Mouse (Mus musculus) regulatory T cell (primary cell): Measurements from ENCODE around the gene Fzd2.
"Not testable (repeated sequence)": the region's sequence is repeated elsewhere in the genome, so short reads cannot be mapped to it uniquely, and the experiment has no call there.

Source experiments
- in situ Hi-C: fragments of 300-600 bp; cut with MboI, MseI; formaldehyde crosslinking; loops from one replicate; pipeline ENCODE4 v1.15.1; 2025; ENCODE audit warnings: high pct_unique_total_duplicates

The Fzd2 gene

DNA sequence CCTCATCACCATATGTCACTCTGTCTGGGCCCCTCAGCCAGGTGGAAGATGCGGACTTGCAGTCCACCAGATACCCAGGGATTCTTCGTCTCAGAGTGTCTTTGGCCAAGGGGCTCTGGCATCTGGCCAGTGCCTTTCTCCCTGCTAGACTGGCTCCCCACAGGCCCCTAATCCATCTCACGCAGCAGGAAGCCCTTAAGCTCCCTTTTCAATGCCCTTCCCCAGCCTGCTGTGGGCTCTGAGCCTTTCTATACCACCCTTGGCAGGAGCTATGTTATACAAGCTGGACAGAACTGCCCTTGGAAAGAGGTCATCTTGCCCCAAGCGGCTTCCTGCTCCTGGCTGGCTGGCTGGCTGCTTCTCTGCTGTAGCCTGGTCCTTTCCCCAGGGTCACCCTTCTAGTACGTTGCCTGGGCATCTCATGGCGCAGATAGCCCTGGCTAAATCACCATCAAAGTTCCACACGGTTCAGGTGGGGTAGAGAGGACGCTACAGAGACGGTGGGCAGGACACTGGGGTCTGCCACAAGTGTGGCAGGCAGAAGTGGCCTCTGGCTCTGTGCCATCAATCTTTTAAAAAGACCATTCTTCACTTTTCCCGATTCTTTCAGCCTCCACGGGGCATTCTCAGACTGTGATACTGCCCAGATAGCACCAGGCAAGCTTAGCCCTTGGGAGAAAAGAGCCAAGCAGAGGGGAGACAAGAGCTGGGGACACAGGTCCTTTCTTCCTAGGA is 22.7 kb upstream of the Fzd2 start:
- in situ Hi-C loops: no loop called here

DNA sequence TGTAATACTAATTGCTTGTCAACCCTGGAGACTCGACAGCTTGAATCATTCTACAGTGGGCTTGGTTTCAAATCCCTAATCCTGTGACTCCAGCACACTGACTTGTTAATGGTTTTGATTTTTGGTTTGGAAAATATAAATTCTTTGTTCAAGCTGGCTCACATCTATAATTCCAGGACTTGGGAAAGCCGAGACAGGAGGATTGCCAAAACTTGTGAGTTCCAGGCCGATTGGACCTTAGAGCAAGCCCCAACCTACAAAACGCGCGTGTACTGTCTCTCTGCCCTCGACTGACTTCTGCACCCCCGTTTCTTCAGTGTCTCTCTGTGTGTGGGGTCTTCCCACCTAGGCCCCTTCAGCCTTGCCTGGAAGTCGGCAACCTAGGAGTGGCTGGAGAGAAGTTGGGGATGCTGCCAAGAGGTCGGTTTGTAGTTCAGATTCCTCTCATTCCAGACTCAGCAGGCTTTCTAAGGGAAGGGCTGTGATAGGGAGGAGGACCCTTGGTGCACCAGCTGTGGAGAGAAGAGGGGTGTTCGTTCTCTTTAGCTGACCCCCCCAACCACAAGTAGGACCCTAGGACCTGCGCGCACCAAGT is 22.1 kb upstream of the Fzd2 start:
- in situ Hi-C loops: no loop called here

DNA sequence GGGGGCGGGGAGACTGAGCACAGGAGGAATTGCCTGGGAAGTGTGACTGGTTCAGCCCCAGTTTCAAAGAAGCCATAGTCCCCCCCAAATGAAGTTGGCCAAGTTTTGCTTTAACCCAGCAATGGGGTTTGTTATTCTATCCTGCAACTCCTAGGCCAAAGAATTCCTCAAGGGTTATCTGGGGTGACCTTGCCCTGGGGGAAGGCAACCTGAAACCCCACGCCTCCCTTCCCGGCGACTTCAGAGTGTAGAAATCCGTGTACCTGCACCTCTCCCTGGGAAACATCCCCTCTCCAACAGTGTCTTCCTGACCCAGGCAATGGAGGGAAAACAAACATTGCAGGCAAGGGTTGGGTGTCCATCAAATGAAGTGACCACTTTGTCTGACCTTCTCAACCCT is 21.5 kb upstream of the Fzd2 start:
- in situ Hi-C loops: no loop called here

DNA sequence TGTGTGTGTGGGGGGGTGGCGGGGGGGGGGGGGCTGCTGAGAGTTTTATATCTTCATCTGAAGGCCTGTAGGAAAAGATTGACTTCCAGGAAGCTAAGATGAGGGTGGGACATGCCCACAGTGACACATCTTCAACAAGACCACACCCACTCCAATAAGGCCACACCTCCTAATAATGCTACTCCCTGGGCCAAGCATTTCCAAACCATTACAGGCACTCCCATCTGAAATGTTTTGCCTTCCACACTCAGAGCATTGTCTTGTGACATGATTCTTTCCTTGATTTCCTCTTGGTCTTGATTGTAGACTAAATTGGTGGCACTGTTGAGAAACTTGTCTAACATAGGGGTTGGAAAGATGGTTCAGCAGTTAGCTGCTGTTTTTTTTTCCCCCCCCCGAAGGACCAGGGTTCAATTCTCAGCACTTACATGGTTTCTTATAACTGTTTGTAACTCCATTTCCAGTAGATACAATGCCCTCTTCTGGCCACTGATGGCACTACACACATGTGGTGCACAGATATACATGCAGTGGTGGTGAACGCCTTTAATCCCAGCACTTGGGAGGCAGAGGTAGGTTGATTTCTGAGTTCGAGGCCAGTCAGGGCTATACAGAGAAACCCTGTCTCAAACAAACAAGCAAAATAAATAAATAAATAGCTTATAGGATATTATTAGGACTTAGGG is 17.6 kb upstream of the Fzd2 start:
- in situ Hi-C loops: no loop called here

DNA sequence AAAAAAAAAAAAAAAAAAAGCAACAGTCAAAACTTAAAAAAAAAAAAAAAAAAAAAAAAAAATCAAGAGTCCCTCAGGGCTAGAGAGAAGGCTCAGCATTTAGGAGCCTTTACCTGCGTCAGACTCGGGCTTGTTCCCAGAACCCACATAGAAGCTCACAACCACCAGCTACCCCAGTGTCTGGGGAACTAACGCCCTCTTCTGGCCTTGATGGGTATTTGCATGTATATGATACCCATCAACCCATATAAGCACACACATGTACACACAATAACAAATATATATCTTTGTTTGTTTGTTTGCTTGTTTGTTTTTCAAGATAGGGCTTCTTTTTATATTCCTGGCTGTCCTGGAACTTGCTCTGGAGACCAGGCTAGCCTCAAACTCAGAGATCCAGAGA is 16.6 kb upstream of the Fzd2 start:
- in situ Hi-C loops: no loop called here

DNA sequence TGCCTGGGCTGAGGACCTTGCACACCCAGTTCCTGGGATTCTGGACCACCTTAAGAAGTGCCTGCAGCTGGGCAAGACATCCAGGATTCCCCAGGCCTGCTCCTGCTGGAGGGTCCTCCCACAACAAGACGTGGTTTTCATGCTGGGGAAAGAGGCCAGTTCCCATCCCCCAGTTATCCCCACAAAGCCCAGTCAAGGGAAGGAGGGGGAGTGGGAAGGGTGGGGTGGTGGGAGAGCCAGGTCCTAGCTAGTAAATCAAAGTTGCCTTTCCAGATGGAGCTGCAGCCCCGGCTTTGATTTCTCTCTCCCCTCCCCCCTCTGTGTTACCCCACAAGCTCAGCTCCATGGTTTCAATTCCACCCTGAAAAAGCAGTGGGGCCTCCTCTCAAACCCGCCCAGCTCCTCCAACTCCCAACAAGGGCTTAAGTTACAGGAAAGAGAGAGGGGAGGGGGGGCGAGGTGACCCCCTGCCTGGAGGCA is 8.8 kb upstream of the Fzd2 start:
- in situ Hi-C loops: no loop called here

DNA sequence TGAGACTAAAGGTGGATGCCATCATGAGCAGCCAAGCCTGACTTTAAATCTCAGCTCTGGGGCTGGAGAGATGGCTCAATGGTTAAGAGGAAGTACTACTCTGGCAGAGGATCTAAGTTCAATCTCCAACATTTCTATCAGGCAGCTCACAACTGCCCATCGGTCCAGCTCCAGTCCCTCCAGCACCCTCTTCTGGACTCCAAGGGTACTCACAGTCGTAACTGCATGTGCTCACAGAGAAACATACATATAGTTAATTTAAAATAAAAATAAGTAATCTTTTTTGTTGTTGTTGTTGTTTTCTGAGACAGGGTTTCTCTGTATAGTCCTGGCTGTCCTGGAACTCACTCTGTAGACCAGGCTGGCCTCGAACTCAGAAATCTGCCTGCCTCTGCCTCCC is 4.3 kb upstream of the Fzd2 start:
- in situ Hi-C loops: no loop called here

DNA sequence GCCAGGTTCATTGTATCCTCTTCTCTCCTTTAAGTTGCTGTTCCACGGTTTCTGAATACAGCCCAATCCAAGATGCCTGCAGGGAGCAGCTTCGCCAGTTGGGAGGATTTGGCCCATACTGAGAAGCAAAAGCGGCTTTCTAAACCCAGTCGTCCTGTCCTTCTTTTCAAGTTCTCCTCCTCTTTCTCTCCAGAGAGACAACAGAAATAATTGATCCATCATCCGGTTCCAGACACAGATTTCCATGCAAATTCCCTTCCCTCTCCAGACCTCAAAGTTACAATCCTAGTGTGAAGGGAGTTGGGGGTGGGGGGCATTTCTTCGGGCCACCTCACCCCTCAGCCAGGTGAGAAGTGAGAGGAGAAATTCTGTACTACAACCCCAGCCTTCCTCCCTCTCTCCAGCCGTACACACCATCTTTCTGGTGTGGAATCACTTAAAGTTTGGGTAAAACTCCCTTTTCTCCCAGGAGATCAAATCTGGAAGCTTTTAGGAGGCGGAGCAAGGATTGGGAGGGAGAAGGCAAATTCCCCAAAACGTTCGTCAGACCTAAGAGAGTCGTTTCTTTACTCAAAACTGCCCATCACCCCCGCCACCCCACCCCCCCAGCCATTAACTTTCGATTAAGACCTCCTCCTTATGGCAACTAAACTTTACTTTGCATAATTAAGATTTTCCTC is 1.2 kb upstream of the Fzd2 start:
- in situ Hi-C loops: no loop called here

DNA sequence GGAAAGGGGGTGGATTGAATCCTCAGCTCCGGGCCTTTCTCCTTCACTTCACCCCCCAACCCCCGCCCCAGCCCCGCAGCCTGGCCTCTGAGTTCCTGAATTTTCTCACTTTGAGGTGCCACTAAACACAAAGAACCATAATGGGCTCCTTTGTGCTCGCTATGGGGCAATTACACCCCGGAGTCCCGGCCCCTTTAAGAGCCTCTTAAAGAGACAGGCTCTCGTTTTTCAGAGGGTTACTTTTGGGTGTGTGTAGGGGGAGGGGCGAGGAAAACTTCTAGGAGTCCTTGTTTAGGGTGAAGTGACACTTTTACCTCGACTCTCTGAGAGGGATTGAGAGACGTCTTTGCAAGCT is 723 bp upstream of the Fzd2 start:
- in situ Hi-C loops: no loop called here

DNA sequence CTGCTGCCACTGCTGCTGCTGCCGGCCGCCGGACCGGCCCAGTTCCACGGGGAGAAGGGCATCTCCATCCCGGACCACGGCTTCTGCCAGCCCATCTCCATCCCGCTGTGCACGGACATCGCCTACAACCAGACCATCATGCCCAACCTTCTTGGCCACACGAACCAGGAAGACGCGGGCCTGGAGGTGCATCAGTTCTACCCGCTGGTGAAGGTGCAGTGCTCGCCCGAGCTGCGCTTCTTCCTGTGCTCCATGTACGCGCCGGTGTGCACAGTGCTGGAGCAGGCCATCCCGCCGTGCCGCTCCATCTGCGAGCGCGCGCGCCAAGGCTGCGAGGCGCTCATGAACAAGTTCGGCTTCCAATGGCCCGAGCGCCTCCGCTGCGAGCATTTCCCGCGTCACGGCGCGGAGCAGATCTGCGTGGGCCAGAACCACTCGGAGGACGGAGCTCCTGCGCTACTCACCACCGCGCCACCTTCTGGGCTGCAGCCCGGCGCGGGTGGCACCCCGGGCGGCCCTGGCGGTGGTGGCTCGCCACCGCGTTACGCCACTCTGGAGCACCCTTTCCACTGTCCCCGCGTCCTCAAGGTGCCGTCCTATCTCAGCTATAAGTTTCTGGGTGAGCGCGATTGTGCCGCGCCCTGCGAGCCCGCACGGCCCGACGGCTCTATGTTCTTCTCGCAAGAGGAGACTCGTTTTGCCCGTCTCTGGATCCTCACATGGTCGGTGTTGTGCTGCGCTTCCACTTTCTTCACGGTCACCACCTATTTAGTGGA is 769 bp downstream of the Fzd2 start:
- in situ Hi-C loops: no loop called here

DNA sequence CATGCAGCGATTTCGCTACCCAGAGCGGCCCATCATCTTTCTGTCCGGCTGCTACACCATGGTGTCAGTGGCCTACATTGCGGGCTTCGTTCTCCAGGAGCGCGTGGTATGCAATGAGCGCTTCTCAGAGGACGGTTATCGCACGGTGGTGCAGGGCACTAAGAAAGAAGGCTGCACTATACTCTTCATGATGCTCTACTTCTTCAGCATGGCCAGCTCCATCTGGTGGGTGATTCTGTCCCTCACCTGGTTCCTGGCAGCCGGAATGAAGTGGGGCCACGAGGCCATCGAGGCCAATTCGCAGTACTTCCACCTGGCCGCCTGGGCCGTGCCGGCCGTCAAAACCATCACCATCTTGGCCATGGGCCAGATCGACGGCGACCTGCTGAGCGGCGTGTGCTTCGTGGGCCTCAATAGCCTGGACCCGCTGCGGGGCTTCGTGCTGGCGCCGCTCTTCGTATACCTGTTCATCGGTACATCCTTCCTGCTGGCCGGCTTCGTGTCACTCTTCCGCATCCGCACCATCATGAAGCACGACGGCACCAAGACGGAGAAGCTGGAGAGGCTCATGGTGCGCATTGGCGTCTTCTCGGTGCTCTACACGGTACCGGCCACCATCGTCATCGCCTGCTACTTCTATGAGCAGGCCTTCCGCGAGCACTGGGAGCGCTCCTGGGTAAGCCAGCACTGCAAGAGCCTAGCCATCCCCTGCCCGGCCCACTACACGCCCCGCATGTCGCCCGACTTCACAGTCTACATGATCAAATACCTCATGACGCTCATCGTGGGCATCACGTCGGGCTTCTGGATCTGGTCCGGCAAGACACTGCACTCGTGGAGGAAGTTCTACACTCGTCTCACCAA is 1.6 kb downstream of the Fzd2 start:
- in situ Hi-C loops: no loop called here

DNA sequence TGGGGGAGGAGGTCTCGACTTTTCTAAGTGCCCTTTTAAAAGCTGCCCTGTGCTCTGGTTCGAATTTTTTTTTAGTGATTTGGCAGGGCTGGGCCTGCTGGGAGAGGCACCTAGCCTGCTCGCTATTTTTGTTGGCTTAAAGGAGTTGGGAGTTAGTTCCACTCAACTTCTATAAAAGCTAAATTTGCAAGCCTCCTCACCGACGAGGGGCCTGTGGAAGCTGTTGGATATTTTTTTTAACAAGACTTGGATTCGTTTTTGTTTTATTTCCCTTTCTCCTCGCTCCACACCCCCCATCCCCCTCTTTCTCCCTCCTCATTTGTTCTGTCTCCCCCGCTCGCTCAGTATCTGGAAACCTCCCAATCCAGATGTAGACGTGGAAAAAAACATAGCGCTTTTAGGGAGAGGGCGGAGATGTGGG is 2.6 kb downstream of the Fzd2 start:
- in situ Hi-C loops: no loop called here

DNA sequence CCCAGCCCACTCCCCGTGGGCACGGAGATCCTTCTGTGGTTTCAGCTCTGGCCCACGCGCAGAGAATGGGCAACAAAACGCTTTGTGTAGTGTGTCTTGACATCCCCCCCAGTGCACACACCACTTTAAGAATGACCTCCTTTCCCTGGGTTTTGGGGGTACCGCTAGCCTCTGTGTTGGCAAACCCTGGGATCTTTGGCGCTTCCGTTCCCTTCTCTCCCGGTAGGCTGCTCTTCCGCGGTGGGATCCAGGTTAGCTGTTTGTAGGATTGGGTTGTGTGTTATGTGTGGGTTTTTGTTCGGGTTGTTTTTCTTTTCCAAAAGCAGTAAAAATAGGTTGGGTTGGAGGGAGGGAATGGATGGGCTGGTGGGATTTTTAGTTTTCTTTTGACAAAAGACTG is 3.0 kb downstream of the Fzd2 start:
- in situ Hi-C loops: not testable (repeated sequence)

DNA sequence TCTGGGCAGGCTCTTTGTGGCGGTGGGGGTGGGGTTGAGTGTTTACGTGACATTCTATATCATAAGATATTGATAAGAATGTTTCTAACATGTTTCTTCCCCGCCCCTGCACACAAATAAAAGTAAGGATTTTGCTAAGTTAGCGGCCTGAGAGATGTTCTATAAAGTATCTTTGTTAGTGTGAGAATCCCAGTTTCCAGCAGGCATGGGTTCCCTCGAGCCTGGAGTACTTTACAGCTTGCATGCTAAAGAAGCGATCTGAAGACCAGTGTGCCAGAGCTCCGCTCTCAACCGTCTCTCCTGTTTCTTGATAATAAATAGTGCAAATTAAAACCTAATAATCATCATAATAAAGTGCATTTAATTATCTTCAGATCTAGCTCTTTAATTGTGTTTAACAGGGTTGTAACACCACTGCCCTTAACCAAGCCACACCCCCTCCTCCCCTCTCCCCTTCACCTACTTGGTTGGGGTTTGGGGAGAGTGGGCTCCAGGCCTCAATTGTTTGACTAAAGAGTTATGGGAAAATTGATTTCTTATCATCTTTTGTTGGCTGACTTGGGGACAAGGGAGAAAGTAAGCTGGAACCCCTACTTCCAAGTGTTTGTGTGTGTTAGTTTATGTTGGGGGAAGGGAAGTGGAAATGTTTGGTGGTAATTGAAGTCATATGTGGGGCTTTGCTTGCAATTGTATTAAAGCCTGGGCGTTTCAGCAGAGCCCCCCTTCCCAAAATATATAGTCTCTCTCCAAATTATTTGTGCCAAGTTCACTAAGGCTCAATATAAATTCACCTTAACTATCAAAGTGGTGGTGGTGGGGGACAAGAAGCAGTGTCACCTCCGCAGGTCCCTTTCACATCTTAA is 3.7 kb downstream of the Fzd2 start:
- in situ Hi-C loops: no loop called here

DNA sequence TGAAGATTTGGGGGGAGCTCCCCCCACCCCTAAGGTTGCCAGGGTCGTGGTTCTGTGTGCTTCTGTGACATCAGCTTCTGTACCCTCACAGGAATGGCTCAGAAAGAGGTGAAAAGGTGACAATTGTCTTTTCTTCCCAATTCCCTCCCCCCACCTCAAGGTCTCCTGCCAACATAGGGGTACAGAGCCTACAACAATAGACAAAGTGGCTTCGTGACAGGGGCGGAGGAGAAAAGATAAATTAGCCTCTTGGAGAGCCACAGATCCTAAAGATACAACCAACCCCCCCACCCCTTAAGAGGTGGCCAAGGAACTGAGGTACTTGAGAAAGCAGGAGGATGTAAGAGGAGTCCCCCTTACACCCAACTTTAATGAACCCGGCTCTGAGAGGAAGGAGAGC is 4.5 kb downstream of the Fzd2 start:
- in situ Hi-C loops: no loop called here

DNA sequence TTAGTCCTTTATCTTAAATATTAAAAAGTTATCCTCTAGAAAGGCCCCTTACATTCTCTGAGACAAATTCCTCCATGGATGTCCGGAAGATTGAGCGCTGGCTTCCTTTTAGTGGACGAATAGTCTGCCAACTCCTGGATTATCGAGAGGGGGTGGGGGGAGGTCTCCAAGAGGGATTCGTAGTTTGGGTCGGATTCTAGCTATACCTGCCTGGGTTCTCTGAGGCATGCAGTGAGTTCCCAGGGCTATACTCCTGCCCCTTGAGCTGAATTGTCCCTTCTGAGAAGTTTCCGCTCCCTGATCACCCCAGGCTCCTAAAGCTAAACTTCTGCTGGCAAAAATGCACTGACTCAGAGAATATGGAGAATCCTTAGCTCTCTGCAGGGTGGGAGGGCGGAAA is 5.3 kb downstream of the Fzd2 start:
- in situ Hi-C loops: no loop called here

DNA sequence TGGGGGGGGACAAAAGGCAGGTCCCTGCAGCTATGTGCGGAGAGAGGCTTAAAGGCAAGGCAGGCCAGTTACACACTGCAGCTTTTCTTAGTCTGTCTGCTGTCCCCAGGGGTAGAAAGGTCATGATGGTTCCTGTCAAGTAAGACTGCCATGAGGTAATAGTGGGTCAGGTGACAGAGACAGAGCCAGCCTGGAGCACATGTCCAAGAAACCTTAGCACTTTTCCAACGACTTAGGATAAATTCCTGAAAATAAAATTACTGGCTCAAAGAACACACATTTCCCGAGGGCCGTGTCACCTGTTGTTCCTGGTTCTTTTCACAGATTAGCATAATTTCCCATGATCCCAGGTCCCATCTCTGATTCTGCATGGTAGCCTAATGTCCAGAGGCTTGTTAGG is 6.1 kb downstream of the Fzd2 start:
- in situ Hi-C loops: no loop called here

DNA sequence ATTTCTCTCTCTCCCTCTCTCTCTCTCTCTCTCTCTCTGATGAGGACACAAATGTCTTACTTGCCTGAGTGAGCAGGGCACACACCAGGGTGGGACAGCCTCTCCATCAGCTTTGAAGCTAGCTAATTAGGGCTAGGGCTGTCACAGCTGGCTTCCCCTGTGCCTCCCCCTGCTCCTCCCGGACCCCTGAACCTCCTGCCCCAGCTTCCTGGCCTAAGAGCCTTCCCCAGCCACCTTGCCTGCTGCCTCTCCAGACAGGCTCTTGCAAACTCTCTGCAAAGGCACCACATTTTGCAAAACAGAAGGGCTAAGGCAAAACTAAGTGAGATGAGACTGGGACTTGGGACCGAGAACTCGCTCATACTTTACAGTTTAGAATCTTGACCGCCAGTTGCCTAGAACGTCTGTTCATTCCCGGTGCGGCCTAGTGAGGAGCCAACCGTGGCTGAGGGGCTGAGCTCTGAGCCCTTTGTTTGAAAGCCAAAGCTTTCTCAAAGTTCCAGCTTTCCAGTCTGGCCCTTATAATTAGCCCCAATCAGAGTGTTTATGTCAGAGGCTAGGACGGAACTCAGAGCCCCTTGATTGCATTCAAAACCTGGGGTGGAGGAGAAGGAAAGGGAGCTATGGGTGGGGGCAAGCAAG is 6.6 kb downstream of the Fzd2 start:
- in situ Hi-C loops: no loop called here

DNA sequence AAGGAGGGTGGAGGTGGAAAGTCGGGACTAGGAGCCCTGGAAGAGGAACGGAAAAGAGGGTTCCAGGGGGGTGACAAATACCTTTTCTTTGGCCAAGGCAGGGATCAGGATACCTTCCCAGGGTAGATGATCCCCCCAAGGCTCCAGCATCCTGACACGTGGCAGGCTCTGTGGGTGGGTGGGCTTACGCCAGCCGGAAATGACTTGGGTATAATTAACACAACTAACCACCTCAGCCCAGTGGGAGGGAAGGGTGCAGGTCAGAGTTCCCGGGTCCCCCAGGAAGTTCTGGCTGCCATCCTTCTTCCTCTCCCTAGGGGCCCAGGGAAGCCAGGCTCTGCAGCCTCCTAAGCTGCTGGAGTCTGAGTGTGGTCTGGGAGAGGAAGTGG is 7.1 kb downstream of the Fzd2 start:
- in situ Hi-C loops: no loop called here
